Mouse (Mus musculus) cortical plate, adult 2 months (tissue): ENCODE measurements around the gene Rtn4rl2. TPM values are rescaled to one million over a fixed set of nuclear protein-coding genes. Genes with fewer than 3 reads are reported as not detected.

Experiments used
- H3K27ac ChIP-seq: fragments of 200-500 bp; 2 replicates; pipeline ENCODE4 v1.5.1; 2012; ENCODE audit warnings: low read length, control low read depth, inconsistent platforms; ENCODE audit not compliant: insufficient read depth
- H3K4me1 ChIP-seq: fragments of 200-500 bp; 2 replicates; pipeline ENCODE4 v1.6.1; 2011; ENCODE audit warnings: low read length; ENCODE audit not compliant: control insufficient read depth, insufficient read depth
- H3K4me3 ChIP-seq: fragments of 200-500 bp; 2 replicates; pipeline ENCODE4 v1.5.1; 2011; ENCODE audit warnings: mild to moderate bottlenecking, low read length, control low read depth; ENCODE audit not compliant: insufficient read depth
- CTCF ChIP-seq: fragments of 200-500 bp; IDR thresholded peaks from 2 replicates; pipeline ENCODE4 v1.5.1; 2011; ENCODE audit warnings: mild to moderate bottlenecking, control low read depth, low read length; ENCODE audit not compliant: insufficient read depth; ENCODE audit errors: extremely low read depth
- POLR2A ChIP-seq: fragments of 200-500 bp; IDR thresholded peaks from 2 replicates; pipeline ENCODE4 v1.6.1; 2011; ENCODE audit warnings: mild to moderate bottlenecking, low read length, control low read depth; ENCODE audit not compliant: insufficient read depth; ENCODE audit errors: extremely low read depth
- polyA plus RNA-seq: library from polyadenylated mRNA; depleted of rRNA; stranded (reverse); fragments of >200 nt; gene quantifications from 2 replicates; pipeline ENCODE4 v1.2.3, GENCODE M21; 2012; rRNA removed

Gene Rtn4rl2
- polyA plus RNA-seq, 1 experiment = 73.3 TPM

DNA sequence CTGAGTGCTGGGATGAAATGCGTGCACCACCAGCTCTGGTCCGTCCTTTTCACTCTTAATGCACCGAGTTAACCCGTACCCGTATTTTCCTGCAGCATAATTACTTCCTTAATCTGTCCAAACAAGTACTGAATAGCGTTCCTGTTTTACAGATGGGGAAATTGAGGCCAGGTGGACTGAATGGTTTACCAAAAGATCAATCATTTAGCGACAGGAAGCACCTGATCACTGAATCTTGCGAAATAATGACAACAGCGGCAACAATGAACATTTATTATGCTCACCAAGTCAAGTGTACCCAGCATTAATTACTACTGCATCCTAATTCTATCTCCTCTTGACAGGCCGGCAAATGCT is 47.9 kb downstream of the Rtn4rl2 start, which contains the start of gene Slc43a1:
Gene Slc43a1 (plus strand): TSS at position 258 of the 357 bp plus-strand sequence.
- peak within 1 kb of the TSS; percentile 16; the same call in 1 of the 2 replicates for H3K4me3 ChIP-seq
- no peak for TF ChIP-seq CTCF
- TF ChIP-seq POLR2A = no peak
- H3K27ac ChIP-seq = no peak within 1 kb of the TSS
- H3K4me1 ChIP-seq = no peaks in the 10 kb centered on the region

DNA sequence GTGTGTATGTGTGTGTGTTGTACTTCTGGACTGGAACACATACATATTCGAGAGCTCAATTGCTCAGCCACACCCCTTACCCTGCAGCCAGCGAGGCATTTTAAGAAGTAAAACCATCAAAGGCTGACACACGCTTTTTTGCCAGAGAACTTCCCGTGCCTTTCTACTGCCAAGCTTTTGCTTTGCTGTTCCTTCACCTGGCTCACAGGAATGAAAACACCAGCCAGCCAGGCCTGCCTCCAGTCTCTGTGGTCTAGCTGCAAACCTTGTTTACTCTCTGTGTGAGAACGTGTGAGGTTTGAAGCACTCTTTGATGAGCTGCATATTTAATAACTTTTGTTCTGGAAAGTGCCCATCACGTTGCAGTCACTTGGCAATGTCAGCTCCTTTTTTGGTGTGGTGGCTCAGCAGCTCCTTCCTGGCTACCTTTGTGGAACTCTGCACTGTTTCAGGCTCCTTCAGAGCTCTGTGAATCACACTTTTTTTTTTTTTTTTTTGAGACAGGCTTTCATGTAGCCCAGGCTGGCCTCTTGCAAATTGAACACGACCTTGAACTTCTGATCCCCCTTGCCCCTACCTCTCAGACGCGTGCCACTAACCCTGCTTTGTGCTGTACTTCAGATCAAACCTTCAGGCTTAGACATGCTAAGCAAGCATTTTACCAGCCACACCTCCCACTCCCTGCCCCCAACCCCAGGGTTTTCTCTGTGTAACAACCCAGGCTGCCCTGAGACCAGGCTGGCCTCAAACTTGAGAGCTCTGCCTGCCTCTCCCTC is 48.5 kb downstream of the Rtn4rl2 start:
- Histone ChIP-seq H3K4me3 (no peak overlapping the region), H3K4me1 (no peaks in the 10 kb centered on the region), H3K27ac (no peak overlapping the region)
- TF ChIP-seq CTCF (no peak), POLR2A (no peak)

DNA sequence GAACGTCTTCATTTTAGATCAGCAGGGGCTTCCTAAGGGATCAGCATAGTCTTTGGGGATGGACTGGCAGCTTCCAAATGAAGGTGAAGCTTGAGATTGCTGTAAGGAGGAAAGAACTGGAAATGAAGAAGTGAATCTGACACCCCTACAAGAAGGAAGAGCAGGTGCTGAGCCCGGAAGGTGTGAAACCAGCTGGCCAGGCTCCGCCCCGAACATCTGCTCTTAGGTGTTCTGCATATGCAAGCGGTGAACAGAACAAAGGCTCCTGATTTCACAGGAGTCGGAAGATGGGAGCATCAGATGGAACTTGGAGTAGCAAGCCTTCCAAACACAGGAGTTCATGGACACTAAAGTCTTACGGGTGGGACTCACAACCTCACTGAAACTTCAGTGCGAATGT is 49.4 kb downstream of the Rtn4rl2 start:
- no peak overlapping the region for H3K27ac ChIP-seq

DNA sequence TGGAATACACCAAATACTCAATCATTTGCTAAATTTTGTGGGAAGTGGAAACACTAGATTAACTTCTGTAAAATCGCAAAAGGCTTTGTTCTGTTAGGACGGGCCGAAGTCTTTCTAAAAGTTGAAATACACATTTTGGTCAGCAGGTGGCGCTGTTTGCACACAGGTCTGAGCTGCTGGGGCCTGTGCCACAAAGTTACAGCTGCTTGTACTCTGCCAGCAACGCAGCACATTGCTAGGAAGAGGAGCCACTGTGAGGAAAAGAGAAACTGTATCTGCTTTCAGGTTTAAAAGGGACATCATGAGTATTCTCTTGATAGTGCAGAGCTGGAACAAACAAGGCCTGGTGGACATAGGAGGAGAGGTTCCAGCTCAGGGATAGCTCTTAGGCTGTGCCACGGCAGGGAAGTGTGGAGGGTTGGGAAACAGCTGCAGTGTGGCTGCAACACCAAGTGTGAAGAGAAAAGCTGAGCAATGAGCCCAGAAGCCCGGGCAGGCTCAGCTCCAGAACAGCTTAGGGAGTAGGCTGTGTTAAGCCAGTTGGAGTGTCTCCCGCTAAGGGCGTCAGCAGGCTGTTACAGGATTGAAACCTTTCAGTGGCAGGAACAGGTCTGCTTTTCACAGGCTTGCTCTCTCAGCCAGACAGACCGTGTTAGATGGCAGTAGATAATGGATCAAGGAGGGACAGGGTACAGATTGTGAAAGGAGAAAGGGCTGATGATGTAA is 54.7 kb downstream of the Rtn4rl2 start:
- no peak overlapping the region for H3K27ac ChIP-seq
- H3K4me1 ChIP-seq = peaks cover 2% of the 10 kb centered on the region; the same call in 1 of the 2 replicates
- H3K4me3 ChIP-seq = no peak overlapping the region
- TF ChIP-seq POLR2A (no peak), CTCF (peak; percentile 94)

More for the DNA sequence above, 49.4 kb downstream of the Rtn4rl2 start:
- Histone ChIP-seq H3K4me1 (peaks cover 1% of the 10 kb centered on the region; the same call in 1 of the 2 replicates), H3K4me3 (no peak overlapping the region)
- TF ChIP-seq CTCF (no peak), POLR2A (no peak)

DNA sequence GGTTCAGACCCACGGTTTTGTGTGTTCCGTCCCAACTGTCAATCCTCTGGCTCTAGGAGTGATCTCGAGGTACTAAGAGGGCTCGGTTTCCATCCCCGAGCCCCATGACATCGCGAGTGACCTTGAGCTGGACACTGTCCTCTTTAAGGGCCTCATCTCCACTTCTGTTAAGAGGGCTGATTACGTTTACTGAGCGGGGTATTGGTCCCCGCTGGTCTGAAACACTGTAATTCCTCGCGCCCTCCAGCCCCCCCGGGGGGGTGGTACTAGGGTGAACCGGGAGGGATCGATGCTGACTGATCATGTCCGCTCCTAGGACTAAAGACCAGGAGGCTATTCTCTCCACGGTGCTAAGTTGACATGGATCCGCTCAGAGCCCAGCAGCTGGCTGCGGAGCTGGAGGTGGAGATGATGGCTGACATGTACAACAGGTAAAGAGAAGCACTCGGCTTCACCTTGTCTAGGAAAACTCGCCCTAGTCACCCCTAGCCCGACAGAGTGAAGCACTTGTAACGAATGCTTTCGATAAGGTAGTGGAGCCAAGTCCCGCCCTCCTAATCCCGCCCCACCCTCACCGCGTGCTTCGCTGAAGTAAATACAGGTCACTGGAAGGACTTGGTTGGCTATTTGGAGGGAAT is 59.1 kb downstream of the Rtn4rl2 start:
- TF ChIP-seq CTCF (no peak), POLR2A (no peak)
- H3K4me1 ChIP-seq = peaks cover 3% of the 10 kb centered on the region; the same call in 1 of the 2 replicates
- peak overlapping the region; percentile 70 for H3K4me3 ChIP-seq
- no peak overlapping the region for H3K27ac ChIP-seq

DNA sequence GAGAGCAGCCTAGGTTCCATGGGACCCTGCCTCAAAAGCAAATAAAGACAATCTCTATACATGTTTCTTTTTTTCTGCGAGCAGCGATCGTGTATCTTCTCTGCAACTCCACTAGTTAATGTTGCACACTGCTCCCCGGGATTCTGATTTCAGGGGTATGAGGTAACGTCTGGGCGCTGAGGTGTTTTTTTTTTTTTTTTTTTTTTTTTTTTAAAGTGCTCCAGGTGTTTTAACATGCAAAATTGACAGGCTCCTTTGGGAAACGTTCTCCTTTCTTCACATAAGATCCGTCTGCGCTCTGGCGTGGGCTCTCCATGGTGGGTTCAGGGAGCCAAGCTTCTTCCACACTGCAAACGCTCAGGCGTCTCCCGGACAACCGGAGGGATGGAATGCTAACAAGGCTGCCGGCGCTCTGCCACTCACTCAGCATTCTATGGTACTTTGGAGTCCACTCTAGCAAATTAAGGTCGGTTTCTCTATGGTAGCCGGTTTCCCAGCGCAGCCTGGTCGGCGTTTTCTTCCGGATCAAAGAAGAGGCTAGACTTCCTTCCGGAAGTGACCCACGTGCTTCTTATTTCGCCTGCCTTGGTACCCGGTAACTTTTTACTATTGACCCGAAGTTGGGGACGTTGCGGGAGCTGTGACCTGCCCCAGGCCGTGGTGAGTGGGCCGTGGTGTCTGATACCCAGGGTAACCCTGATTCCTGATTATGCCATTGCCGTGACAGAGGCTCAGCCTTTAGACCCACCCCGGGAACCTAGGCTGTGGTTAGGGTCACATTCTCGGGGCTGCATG is 59.8 kb downstream of the Rtn4rl2 start, which contains the start of gene Timm10:
Gene Timm10 (plus strand): TSS at position 510 of the 795 bp plus-strand sequence.
- Histone ChIP-seq H3K4me1 (peaks cover 2% of the 10 kb centered on the region; the same call in 1 of the 2 replicates), H3K27ac (no peak within 1 kb of the TSS), H3K4me3 (peak within 1 kb of the TSS; percentile 70)
- TF ChIP-seq POLR2A (peak; percentile 83; the same call in 1 of the 2 replicates), CTCF (no peak)

DNA sequence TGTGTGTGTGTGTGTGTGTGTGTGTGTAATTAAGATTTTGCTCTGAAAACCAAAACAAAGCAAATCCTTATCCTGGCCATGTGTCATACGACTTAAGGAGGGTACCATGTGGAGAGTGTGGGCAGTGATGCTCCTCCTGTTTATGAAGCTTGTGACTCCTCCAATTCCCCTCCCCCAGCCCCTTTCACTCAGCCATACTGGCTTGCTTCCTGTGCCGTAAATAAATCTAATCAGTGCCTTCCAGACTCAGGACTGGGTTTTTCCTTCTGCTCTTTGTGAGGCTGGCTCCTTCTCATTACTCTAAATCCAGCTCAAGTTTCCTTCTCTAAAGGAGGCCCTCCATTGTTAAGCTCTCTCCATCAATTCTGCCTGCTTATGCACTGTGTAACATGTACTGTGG is 63.3 kb downstream of the Rtn4rl2 start:
- Histone ChIP-seq H3K4me1 (peaks cover 4% of the 10 kb centered on the region), H3K27ac (no peak overlapping the region), H3K4me3 (no peak overlapping the region)
- TF ChIP-seq POLR2A = no peak

DNA sequence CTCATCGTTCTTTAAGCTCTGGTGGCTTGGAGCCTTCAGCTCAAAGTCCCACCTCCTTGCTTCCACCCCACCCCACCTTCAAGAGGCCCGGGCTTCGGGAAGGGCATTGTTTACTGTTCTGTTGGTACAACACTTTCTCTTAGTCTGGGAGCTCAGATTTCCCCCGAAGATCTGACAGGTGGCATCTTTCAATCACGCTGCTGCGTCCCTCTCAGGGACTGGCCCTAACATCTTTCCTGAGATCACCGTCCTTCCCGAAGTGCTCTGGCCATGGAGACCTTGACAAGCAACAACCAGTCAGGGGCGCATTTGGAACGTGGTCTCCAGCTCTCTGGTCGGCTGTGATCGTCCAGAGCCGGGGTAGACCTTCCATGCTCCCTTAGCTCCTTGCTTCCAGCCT is 64.0 kb downstream of the Rtn4rl2 start, which contains the start of gene Smtnl1:
Gene Smtnl1 (minus strand): TSS at position 101 of the 400 bp plus-strand sequence.
- TF ChIP-seq POLR2A (no peak), CTCF (no peak)
- Histone ChIP-seq H3K27ac (no peak within 1 kb of the TSS), H3K4me3 (no peak within 1 kb of the TSS), H3K4me1 (peaks cover 4% of the 10 kb centered on the region)

Other genes with a start within 250 kb of the Rtn4rl2 start
- gene Ctnnd1, start 235.9 kb downstream of the Rtn4rl2 start, polyA plus RNA-seq = 42.1 and 42.6 TPM in 2 replicates
- gene Btbd18, start 227.6 kb downstream of the Rtn4rl2 start, polyA plus RNA-seq = not detected in 2 replicates
- gene Selenoh, start 215.9 kb downstream of the Rtn4rl2 start, polyA plus RNA-seq = 50.4 and 53.7 TPM in 2 replicates
- not detected in 2 replicates for gene Gm28635, start 208.7 kb downstream of the Rtn4rl2 start, polyA plus RNA-seq
- gene Med19, start 208.3 kb downstream of the Rtn4rl2 start, polyA plus RNA-seq = 26.8 and 28.2 TPM in 2 replicates
- 264 and 274 TPM in 2 replicates for gene Tmx2, start 207.6 kb downstream of the Rtn4rl2 start, polyA plus RNA-seq
- 27.5 and 29.7 TPM in 2 replicates for gene Zdhhc5, start 171.5 kb downstream of the Rtn4rl2 start, polyA plus RNA-seq
- 9.0 and 10.0 TPM in 2 replicates for gene Clp1, start 159.4 kb downstream of the Rtn4rl2 start, polyA plus RNA-seq
- 129 and 156 TPM in 2 replicates for gene Ypel4, start 152.7 kb downstream of the Rtn4rl2 start, polyA plus RNA-seq
- gene Gm19426, start 143.1 kb downstream of the Rtn4rl2 start, polyA plus RNA-seq = 1.4 and 2.0 TPM in 2 replicates
- gene Serping1, start 111.3 kb downstream of the Rtn4rl2 start, polyA plus RNA-seq = 11.2 and 13.6 TPM in 2 replicates
- 9.4 and 12.1 TPM in 2 replicates for gene Ube2l6, start 87.9 kb downstream of the Rtn4rl2 start, polyA plus RNA-seq
- gene Smtnl1, start 64.1 kb downstream of the Rtn4rl2 start, polyA plus RNA-seq = not detected in 2 replicates
- gene Timm10, start 59.7 kb downstream of the Rtn4rl2 start, polyA plus RNA-seq = 82.0 and 85.7 TPM in 2 replicates
- 0.13 and 0.52 TPM in 2 replicates for gene Slc43a1, start 47.9 kb downstream of the Rtn4rl2 start, polyA plus RNA-seq
- 0.68 and 0.92 TPM in 2 replicates for gene Slc43a3, start 49.9 kb upstream of the Rtn4rl2 start, polyA plus RNA-seq
- gene Prg2, start 93.8 kb upstream of the Rtn4rl2 start, polyA plus RNA-seq = 0.17 TPM in 1 of 2 replicates, not detected in the other
- not detected in 2 replicates for gene Prg3, start 101.5 kb upstream of the Rtn4rl2 start, polyA plus RNA-seq
- 92.4 and 110 TPM in 2 replicates for gene Ssrp1, start 150.5 kb upstream of the Rtn4rl2 start, polyA plus RNA-seq
- 1.7 and 2.2 TPM in 2 replicates for gene P2rx3, start 150.8 kb upstream of the Rtn4rl2 start, polyA plus RNA-seq
- gene Tnks1bp1, start 161.3 kb upstream of the Rtn4rl2 start, polyA plus RNA-seq = 55.4 and 62.8 TPM in 2 replicates
- 0.56 and 0.68 TPM in 2 replicates for gene Aplnr, start 249.5 kb upstream of the Rtn4rl2 start, polyA plus RNA-seq